Mouse (Mus musculus): ENCODE measurements around the gene Pdf. TPM values are rescaled to one million over a fixed set of nuclear protein-coding genes. Genes with fewer than 3 reads are reported as not detected.
A peak's percentile ranks its signal among the peaks of the same experiment; 100 is the strongest.

The Pdf gene
- polyA plus RNA-seq (2012; ENCODE audit: insufficient read depth, insufficient read length, missing spikeins), result 15.0 and 24.3 TPM in 2 replicates

DNA sequence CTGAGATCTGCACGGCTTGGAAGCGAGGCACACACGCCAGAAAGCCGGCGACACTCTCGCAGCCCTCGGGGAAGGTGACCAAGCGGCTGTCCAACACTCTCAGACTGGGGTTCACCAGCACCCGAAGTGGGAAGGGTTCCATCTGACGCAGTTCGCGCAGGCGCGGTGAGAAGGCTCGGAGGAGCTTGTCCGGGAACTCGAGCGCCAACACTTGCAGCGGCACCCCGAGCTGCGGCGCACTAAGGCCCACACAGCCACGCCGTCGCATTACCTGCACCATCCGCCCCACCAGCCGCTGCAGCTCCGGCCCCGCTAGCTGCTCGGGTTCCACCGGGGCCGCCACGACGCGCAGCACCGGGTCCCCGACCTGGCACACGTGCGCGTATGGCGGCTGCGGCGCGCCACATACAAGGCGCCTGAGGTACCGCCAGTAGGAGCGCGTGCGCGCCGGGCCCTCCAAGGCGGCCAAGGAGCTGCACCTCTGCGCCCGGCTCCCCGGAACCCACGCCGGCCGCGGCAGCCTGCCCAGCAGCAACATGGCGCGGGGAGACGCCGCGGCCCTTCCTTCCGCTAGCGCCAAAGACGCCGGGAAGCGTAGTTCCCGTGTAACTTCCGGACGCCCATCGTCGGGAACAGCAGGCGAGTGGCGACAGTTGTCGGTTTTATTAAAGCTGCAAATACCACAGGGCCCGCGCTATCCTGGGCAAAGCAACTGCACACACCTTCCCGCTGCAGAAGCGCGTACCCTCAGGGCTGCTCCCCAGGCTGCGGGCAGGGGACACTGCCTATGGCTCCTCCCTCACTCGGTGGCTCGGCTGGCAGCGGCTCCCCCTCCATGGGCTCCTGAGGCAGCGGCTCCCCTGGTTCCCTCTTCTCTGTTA lies at the start of gene Pdf:
Gene Pdf (minus strand): TSS at position 554 of the 881 bp plus-strand sequence.
- Histone ChIP-seq H3K4me3 (ENCODE audit: insufficient read depth, low read depth, low read length) (peak within 1 kb of the TSS; percentile 78), H3K27ac (replicated peaks; ENCODE audit: low read depth, low read length) (peak within 1 kb of the TSS; percentile 46), H3K4me1 (ENCODE audit: control insufficient read depth, insufficient read depth, insufficient read length, low read length) (peaks cover 4% of the 10 kb centered on the region; the same call in 1 of the 2 replicates)

DNA sequence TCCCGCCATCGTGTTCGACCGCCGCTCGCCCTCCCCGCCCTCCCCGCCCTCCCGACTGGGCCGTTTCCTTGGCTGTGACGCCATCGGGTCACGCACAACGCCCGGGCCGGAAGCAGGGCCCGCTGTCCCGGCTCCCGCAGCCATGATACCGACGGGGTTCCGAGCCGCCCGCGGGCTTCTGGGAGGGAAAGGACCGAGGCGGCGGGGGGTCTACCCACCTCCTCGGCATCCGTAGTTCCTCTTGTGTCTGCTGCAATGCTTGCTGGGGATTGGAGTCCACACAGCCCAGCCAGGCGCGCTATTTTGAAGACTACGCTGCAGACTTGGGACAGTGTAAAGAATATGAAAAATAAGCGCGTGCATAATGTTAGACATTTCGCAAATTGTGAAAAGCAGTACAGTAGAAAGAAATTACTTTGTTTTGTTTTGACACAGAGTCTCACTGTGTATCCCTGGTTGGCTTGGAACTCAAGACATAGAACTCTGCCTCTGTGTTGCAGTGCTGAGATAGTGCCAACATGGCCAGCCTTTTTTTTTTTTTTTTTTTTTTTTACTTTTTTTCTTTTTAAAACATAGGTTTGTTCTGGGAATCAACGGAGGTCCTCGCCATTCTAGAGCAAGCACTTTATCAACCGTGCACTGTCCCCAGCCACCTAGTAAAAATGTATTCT lies 48.1 kb upstream of the Pdf start, which contains the start of gene Terf2:
Gene Terf2 (minus strand): TSS at position 182 of the 671 bp plus-strand sequence.
- Histone ChIP-seq H3K4me1 (ENCODE audit: control insufficient read depth, insufficient read depth, insufficient read length, low read length) (peaks cover 3% of the 10 kb centered on the region), H3K27ac (replicated peaks; ENCODE audit: low read depth, low read length) (peak within 1 kb of the TSS; percentile 77), H3K4me3 (ENCODE audit: insufficient read depth, low read depth, low read length) (peak within 1 kb of the TSS; percentile 98)

DNA sequence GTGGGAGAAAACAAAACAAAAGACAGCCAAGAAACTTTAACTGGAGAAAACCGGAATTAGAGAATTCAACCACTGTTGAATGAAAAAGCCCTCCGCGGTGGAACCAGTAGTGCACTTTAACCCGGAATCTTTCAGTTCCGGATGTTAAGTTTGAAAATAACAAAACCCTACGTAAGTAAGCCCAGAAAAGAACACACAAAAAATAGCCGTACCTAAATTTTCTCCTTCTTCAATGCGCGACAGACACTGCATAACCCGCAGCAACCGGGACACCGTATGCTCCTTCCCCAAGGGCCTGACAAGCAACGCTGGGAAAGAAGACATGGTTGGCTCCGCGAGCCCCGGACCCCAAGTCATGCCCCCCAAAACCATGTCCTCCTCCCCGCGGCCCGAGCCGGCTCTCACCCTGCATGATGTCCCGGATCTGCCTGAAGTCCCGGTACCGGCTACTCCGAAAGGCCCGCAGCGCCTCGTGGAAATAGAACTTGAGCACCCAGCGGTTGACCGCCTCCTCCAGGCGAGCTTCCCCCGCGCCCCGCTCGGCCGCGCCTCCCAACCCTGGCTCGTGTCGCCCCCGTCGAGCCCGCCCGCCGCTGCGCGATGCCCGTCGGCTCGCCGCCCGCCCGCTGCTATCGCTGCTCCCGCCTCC lies 47.4 kb upstream of the Pdf start:
- peak overlapping the region; percentile 98 for H3K4me3 ChIP-seq (ENCODE audit: insufficient read depth, low read depth, low read length)
- peaks cover 3% of the 10 kb centered on the region for H3K4me1 ChIP-seq (ENCODE audit: control insufficient read depth, insufficient read depth, insufficient read length, low read length)

GRCm38 (mm10) chr8:107090531-107090930 lies 42.1 kb upstream of the Pdf start:
- Histone ChIP-seq H3K4me3 (ENCODE audit: insufficient read depth, low read depth, low read length) (no peak overlapping the region), H3K27ac (replicated peaks; ENCODE audit: low read depth, low read length) (no peak overlapping the region), H3K4me1 (ENCODE audit: control insufficient read depth, insufficient read depth, insufficient read length, low read length) (no peaks in the 10 kb centered on the region; the same call in 1 of the 2 replicates)

More for the DNA sequence above, 47.4 kb upstream of the Pdf start:
- peak overlapping the region; percentile 77 for H3K27ac ChIP-seq (replicated peaks; ENCODE audit: low read depth, low read length)

DNA sequence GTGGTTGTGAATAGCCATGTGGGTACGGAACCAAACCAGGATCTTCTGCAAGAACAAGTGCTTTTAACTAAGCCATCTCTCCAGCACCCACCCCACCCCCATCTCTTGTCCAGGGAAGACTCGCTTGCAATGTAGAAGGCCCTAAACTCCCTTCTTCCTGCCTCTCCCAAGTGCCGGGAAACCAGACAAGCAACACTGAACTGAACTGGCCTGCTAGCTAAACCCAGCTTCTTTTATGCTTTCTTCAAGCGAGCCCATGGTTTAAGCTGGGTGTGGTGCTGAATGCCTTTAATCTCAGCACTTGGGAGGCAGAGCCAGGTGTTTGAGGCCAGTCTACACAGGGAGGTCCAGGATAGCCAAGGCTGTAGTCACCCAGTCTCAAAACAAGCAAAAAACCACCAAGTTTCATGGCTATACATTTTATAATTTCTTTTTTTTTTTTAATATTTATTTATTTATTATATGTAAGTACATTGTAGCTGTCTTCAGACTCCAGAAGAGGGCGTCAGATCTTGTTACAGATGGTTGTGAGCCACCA lies 40.2 kb upstream of the Pdf start:
- Histone ChIP-seq H3K4me3 (ENCODE audit: insufficient read depth, low read depth, low read length) (no peak overlapping the region), H3K27ac (replicated peaks; ENCODE audit: low read depth, low read length) (no peak overlapping the region), H3K4me1 (ENCODE audit: control insufficient read depth, insufficient read depth, insufficient read length, low read length) (no peaks in the 10 kb centered on the region)

GRCm38 (mm10) chr8:107086018-107086417 lies 37.6 kb upstream of the Pdf start:
- H3K4me1 ChIP-seq (ENCODE audit: control insufficient read depth, insufficient read depth, insufficient read length, low read length), result no peaks in the 10 kb centered on the region
- H3K4me3 ChIP-seq (ENCODE audit: insufficient read depth, low read depth, low read length), result no peak overlapping the region
- H3K27ac ChIP-seq (replicated peaks; ENCODE audit: low read depth, low read length), result no peak overlapping the region

- H3K4me3 ChIP-seq (ENCODE audit: insufficient read depth, low read depth, low read length), result no peak overlapping the region
- no peak overlapping the region for H3K27ac ChIP-seq (replicated peaks; ENCODE audit: low read depth, low read length)
- H3K4me1 ChIP-seq (ENCODE audit: control insufficient read depth, insufficient read depth, insufficient read length, low read length), result no peaks in the 10 kb centered on the region
These were observed 36.9 kb upstream of the Pdf start for GRCm38 (mm10) chr8:107085358-107085757.

DNA sequence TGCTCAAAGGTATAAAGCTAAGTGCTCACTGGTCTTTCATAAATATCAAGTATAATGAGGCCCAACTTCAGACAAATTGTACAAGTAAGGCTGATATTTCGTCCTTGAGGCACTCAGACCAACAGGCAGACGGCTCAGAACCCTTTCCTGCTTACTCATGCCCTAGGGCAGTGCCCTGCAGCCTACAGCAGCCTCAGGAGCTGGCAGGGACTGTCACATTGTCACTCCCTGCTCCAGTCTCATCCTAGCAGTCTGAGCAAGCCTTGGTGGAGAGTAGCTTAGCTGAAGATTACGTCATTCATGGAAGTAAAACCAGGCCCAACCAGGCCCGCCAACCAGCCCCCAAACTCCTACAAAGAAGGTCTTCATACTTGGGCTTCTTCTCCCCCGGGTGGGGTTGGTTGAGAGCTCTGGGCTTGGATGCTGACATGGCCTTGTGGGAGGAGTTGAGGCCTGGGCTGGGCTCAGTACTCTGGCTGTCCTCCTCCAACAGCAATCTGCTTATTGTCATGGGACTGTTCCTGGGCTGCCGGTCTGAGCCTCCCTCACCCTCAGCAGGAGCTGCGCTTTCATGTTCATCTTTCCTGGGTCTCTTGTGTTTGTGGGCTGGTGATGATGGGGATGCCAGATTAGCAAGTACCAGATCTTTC lies 27.9 kb upstream of the Pdf start:
- Histone ChIP-seq H3K4me1 (ENCODE audit: control insufficient read depth, insufficient read depth, insufficient read length, low read length) (no peaks in the 10 kb centered on the region), H3K27ac (replicated peaks; ENCODE audit: low read depth, low read length) (no peak overlapping the region), H3K4me3 (ENCODE audit: insufficient read depth, low read depth, low read length) (no peak overlapping the region)

- Histone ChIP-seq H3K27ac (replicated peaks; ENCODE audit: low read depth, low read length) (no peak overlapping the region), H3K4me3 (ENCODE audit: insufficient read depth, low read depth, low read length) (no peak overlapping the region)
These were observed 25.7 kb upstream of the Pdf start for GRCm38 (mm10) chr8:107074128-107074527.

DNA sequence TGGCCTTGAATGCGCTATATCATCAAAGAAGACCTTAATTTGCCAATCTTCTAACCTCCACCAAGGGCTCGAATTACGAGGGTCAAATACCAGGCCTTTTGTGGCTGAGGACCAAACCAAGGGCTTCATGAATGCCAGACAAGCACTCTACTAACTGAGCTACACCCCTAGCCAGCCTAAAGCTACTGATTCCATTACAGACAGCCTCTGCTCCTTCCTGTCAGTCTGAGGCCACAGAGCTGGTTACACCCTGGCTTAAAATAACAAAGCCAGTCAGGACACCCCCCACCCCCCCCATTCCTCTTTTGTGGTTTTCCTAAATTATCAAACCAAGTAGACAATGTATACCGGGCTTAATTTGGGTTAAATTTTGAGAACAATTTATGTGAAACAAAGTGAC lies 25.3 kb upstream of the Pdf start:
- H3K27ac ChIP-seq (replicated peaks; ENCODE audit: low read depth, low read length), result no peak overlapping the region
- no peak overlapping the region for H3K4me3 ChIP-seq (ENCODE audit: insufficient read depth, low read depth, low read length)
- no peaks in the 10 kb centered on the region for H3K4me1 ChIP-seq (ENCODE audit: control insufficient read depth, insufficient read depth, insufficient read length, low read length)

More at GRCm38 (mm10) chr8:107074128-107074527, 25.7 kb upstream of the Pdf start:
- no peaks in the 10 kb centered on the region for H3K4me1 ChIP-seq (ENCODE audit: control insufficient read depth, insufficient read depth, insufficient read length, low read length)

DNA sequence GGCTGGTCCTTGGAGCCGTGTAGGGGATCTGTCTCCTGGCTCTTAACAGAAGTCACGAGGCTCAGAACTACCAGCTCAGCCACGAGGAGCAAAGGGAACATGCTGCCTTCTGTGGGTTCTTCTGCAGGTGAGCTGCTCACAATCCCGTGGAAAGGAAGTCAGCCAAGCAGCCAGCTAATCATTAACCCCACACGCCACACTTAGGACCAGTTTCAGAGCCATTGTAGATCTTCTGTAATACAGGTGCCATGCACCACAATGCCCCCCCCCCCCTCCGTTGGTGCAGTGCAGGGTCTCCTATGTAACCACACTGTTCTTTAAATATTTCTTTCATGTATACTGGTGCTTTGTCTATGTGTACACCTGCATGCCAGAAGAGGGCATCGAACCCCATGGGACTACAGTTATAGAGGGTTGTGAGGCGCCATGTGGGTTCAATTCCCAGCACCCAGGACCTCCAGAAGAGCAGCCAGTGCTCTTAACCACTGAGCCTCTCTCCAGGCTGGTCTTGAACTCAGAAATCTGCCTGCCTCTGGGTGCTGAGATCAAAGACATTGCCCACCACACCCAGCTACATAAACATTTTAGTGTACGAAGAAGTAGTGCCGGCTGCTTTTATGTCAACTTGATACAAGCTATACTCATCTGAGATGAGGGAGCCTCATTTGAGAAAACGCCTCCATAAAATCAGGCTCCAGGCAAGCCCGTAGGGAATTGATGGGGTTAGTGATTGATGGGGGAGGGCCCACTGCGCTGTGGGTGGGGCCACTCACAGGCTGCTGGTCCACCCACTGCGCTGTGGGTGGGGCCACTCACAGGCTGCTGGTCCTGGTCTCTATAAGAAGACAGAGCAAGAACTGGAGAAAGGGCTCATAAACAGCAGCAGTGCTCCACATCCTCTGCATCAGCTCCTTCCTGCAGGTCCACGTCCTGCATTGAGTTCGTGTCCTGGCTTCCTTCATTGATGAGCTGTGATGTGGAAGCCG lies 17.4 kb upstream of the Pdf start, which contains the start of gene Tmed6:
Gene Tmed6 (minus strand): TSS at position 134 of the 986 bp plus-strand sequence.
- no peak within 1 kb of the TSS for H3K27ac ChIP-seq (replicated peaks; ENCODE audit: low read depth, low read length)
- no peak within 1 kb of the TSS for H3K4me3 ChIP-seq (ENCODE audit: insufficient read depth, low read depth, low read length)
- no peaks in the 10 kb centered on the region for H3K4me1 ChIP-seq (ENCODE audit: control insufficient read depth, insufficient read depth, insufficient read length, low read length)

GRCm38 (mm10) chr8:107062613-107063012 lies 14.2 kb upstream of the Pdf start:
- H3K27ac ChIP-seq (replicated peaks; ENCODE audit: low read depth, low read length), result no peak overlapping the region
- no peak overlapping the region for H3K4me3 ChIP-seq (ENCODE audit: insufficient read depth, low read depth, low read length)
- H3K4me1 ChIP-seq (ENCODE audit: control insufficient read depth, insufficient read depth, insufficient read length, low read length), result no peaks in the 10 kb centered on the region

DNA sequence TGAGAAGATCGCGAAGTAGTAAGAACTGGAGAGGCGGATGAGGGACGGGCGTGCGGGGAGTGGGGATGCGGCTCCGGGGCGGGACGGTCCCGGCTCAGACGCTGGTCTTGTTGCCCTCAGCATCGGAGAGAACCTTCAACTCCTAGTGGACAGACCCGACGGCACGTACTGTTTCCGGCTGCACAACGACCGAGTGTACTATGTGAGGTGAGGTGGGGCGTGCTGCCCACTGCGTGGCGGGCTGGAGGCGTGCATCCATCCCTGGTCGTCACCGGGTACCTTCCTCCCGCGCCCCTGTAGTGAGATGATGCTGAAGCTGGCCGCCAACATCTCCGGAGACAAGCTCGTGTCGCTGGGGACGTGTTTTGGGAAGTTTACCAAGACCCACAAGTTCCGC lies 8.6 kb upstream of the Pdf start:
- H3K4me3 ChIP-seq (ENCODE audit: insufficient read depth, low read depth, low read length), result peak overlapping the region; percentile 85
- H3K27ac ChIP-seq (replicated peaks; ENCODE audit: low read depth, low read length), result peak overlapping the region; percentile 20
- H3K4me1 ChIP-seq (ENCODE audit: control insufficient read depth, insufficient read depth, insufficient read length, low read length), result peaks cover 3% of the 10 kb centered on the region; the same call in 1 of the 2 replicates
